Mouse (Mus musculus) small intestine, adult 2 months (tissue): ENCODE results near the gene Tcta.

Source experiments
- CTCF ChIP-seq: fragments of 200-500 bp; IDR thresholded peaks from 2 replicates; pipeline ENCODE4 v1.5.1; 2012; ENCODE audit warnings: low read depth, mild to moderate bottlenecking, control low read depth, inconsistent platforms, low read length, moderate library complexity, mixed read lengths; ENCODE audit not compliant: insufficient replicate concordance, insufficient read length; ENCODE audit errors: extremely low read depth
- POLR2A ChIP-seq: fragments of 200-500 bp; IDR thresholded peaks from 2 replicates; pipeline ENCODE4 v1.6.1; 2012; ENCODE audit warnings: low read depth, mild to moderate bottlenecking, control low read depth, inconsistent platforms, low read length, moderate library complexity

GRCm38 (mm10) chr9:108296453-108297355 is 9.3 kb downstream of the Tcta start, which contains the start of gene Amt:
- no peak for TF ChIP-seq CTCF
- no peak for TF ChIP-seq POLR2A
